Mouse (Mus musculus) MEL (cell line): ENCODE data around the gene Qrsl1. TPM values are rescaled to one million over a fixed set of nuclear protein-coding genes. Genes with fewer than 3 reads are reported as not detected.
A peak's percentile ranks its signal among the peaks of the same experiment; 100 is the strongest.

ENCODE experiments used
- DNase-seq: peaks from one replicate; pipeline ENCODE4 v3.0.0; 2011; ENCODE audit warnings: low read depth, low spot score
- H3K27ac ChIP-seq: 2 replicates; pipeline ENCODE4 v1.5.1; 2012; ENCODE audit warnings: low read depth, mild to moderate bottlenecking, control low read depth, low read length, moderate library complexity; ENCODE audit not compliant: control insufficient read depth
- H3K27me3 ChIP-seq, 2 experiments: fragments of 150-350 bp in 1 of 2; sonication (generic) in 1 of 2; 2 replicates each; pipeline ENCODE4 v1.6.1; 2012; ENCODE audit warnings: low read length in 2 of 2, mild to moderate bottlenecking in 2 of 2, improper control_type of control experiment in 1 of 2, moderate library complexity in 1 of 2; ENCODE audit not compliant: insufficient read depth in 2 of 2, control insufficient read depth in 1 of 2
- H3K36me3 ChIP-seq, 2 experiments: 2 replicates each; pipeline ENCODE4 v1.6.1; 2012 to 2014; ENCODE audit warnings: low read length in 2 of 2, improper control_type of control experiment in 1 of 2, inconsistent platforms in 1 of 2, mild to moderate bottlenecking in 1 of 2; ENCODE audit not compliant: insufficient read depth in 2 of 2, control insufficient read depth in 1 of 2
- H3K4me1 ChIP-seq, 2 experiments: fragments of 150-350 bp in 1 of 2; sonication (generic) in 1 of 2; 2 replicates each; pipeline ENCODE4 v1.6.1; 2012; ENCODE audit warnings: low read length in 2 of 2, improper control_type of control experiment in 1 of 2, mild to moderate bottlenecking in 1 of 2; ENCODE audit not compliant: insufficient read depth in 2 of 2, control insufficient read depth in 1 of 2
- H3K4me3 ChIP-seq, 2 experiments: fragments of 150-350 bp in 1 of 2; sonication (generic) in 1 of 2; 2 replicates each; pipeline ENCODE4 v1.5.1; 2012; ENCODE audit warnings: low read depth in 2 of 2, low read length in 2 of 2, mild to moderate bottlenecking in 2 of 2, moderate library complexity in 2 of 2, control low read depth in 1 of 2, improper control_type of control experiment in 1 of 2; ENCODE audit not compliant: control insufficient read depth in 1 of 2, insufficient read depth in 1 of 2
- H3K79me2 ChIP-seq: 2 replicates; pipeline ENCODE4 v1.6.1; 2012; ENCODE audit warnings: mild to moderate bottlenecking, low read length, moderate library complexity; ENCODE audit not compliant: control insufficient read depth, poor library complexity, insufficient read depth
- H3K9ac ChIP-seq: 2 replicates; pipeline ENCODE4 v1.6.1; 2012; ENCODE audit warnings: low read depth, mild to moderate bottlenecking, control low read depth, low read length, moderate library complexity; ENCODE audit not compliant: control insufficient read depth, poor library complexity, severe bottlenecking
- H3K9me3 ChIP-seq: fragments of 150-350 bp; sonication (generic); replicated peaks from 2 replicates; pipeline ENCODE4 v1.6.1; 2012; ENCODE audit warnings: mild to moderate bottlenecking, low read length, improper control_type of control experiment, moderate library complexity; ENCODE audit not compliant: insufficient read depth
- BHLHE40 ChIP-seq: IDR thresholded peaks from 2 replicates; pipeline ENCODE4 v1.6.1; 2012; ENCODE audit warnings: low read depth, mild to moderate bottlenecking, inconsistent platforms, low read length, improper control_type of control experiment, borderline replicate concordance
- E2F4 ChIP-seq: IDR thresholded peaks from 2 replicates; pipeline ENCODE4 v1.6.1; 2011; ENCODE audit warnings: low read depth, low read length, improper control_type of control experiment, borderline replicate concordance
- ELF1 ChIP-seq: IDR thresholded peaks from 2 replicates; pipeline ENCODE4 v1.6.1; 2014; ENCODE audit warnings: low read depth, mild to moderate bottlenecking, inconsistent platforms, low read length, improper control_type of control experiment, moderate library complexity
- EP300 ChIP-seq, 2 experiments: IDR thresholded peaks; 2 replicates each; pipeline ENCODE4 v1.6.1; 2011; ENCODE audit warnings: improper control_type of control experiment in 2 of 2, low read length in 2 of 2, low read depth in 1 of 2, mild to moderate bottlenecking in 1 of 2
- ETS1 ChIP-seq: IDR thresholded peaks from 2 replicates; pipeline ENCODE4 v1.6.1; 2012; ENCODE audit warnings: low read depth, mild to moderate bottlenecking, inconsistent platforms, low read length, improper control_type of control experiment, moderate library complexity
- GABPA ChIP-seq: IDR thresholded peaks from 2 replicates; pipeline ENCODE4 v1.6.1; 2012; ENCODE audit warnings: low read depth, mild to moderate bottlenecking, inconsistent platforms, low read length, improper control_type of control experiment, moderate library complexity
- GATA1 ChIP-seq: IDR thresholded peaks from 2 replicates; pipeline ENCODE4 v1.6.1; 2011; ENCODE audit warnings: low read depth, low read length, improper control_type of control experiment
- JUND ChIP-seq: IDR thresholded peaks from 2 replicates; pipeline ENCODE4 v1.6.1; 2011; ENCODE audit warnings: low read depth, mild to moderate bottlenecking, improper control_type of control experiment, low read length
- MAFK ChIP-seq: IDR thresholded peaks from 2 replicates; pipeline ENCODE4 v1.6.1; 2011; ENCODE audit warnings: low read depth, mild to moderate bottlenecking, low read length, improper control_type of control experiment, borderline replicate concordance
- MAX ChIP-seq: IDR thresholded peaks from 2 replicates; pipeline ENCODE4 v1.6.1; 2011; ENCODE audit warnings: low read length, improper control_type of control experiment
- MAZ ChIP-seq: IDR thresholded peaks from 2 replicates; pipeline ENCODE4 v1.6.1; 2012; ENCODE audit warnings: low read depth, mild to moderate bottlenecking, inconsistent platforms, low read length, improper control_type of control experiment
- MEF2A ChIP-seq: IDR thresholded peaks from 2 replicates; pipeline ENCODE4 v1.6.1; 2014; ENCODE audit warnings: low read depth, mild to moderate bottlenecking, inconsistent platforms, low read length, improper control_type of control experiment; ENCODE audit not compliant: poor library complexity, insufficient replicate concordance, severe bottlenecking; ENCODE audit errors: extremely low read depth
- MXI1 ChIP-seq: IDR thresholded peaks from 2 replicates; pipeline ENCODE4 v1.6.1; 2011; ENCODE audit warnings: mild to moderate bottlenecking, low read depth, low read length, improper control_type of control experiment
- MYB ChIP-seq: IDR thresholded peaks from 2 replicates; pipeline ENCODE4 v1.6.1; 2011; ENCODE audit warnings: mild to moderate bottlenecking, low read depth, low read length, improper control_type of control experiment
- NELFE ChIP-seq: IDR thresholded peaks from 2 replicates; pipeline ENCODE4 v1.6.1; 2011; ENCODE audit warnings: low read depth, low read length, improper control_type of control experiment
- POLR2A ChIP-seq, 2 experiments: IDR thresholded peaks; 2 replicates each; pipeline ENCODE4 v1.6.1; 2011 to 2012; ENCODE audit warnings: low read length in 2 of 2, mild to moderate bottlenecking in 2 of 2, control low read depth in 1 of 2, improper control_type of control experiment in 1 of 2, low read depth in 1 of 2, moderate library complexity in 1 of 2; ENCODE audit not compliant: control insufficient read depth in 1 of 2, insufficient read depth in 1 of 2, poor library complexity in 1 of 2
- POLR2AphosphoS2 ChIP-seq: IDR thresholded peaks from 2 replicates; pipeline ENCODE4 v1.6.1; 2011; ENCODE audit warnings: low read length, improper control_type of control experiment
- POLR2AphosphoS5 ChIP-seq: IDR thresholded peaks from 2 replicates; pipeline ENCODE4 v1.6.1; 2012; ENCODE audit warnings: low read depth, borderline replicate concordance, mild to moderate bottlenecking, inconsistent platforms, low read length, moderate library complexity, mixed read lengths
- RAD21 ChIP-seq: IDR thresholded peaks from 2 replicates; pipeline ENCODE4 v1.6.1; 2011; ENCODE audit warnings: mild to moderate bottlenecking, low read depth, low read length, improper control_type of control experiment
- RCOR1 ChIP-seq: IDR thresholded peaks from 2 replicates; pipeline ENCODE4 v1.6.1; 2012; ENCODE audit warnings: low read depth, mild to moderate bottlenecking, inconsistent platforms, low read length, improper control_type of control experiment
- SMC3 ChIP-seq: IDR thresholded peaks from 2 replicates; pipeline ENCODE4 v1.6.1; 2011; ENCODE audit warnings: low read depth, low read length, improper control_type of control experiment
- TAL1 ChIP-seq: IDR thresholded peaks from 2 replicates; pipeline ENCODE4 v1.6.1; 2012; ENCODE audit warnings: mild to moderate bottlenecking, inconsistent platforms, low read length, moderate library complexity, mixed read lengths
- UBTF ChIP-seq: IDR thresholded peaks from 2 replicates; pipeline ENCODE4 v1.6.1; 2012; ENCODE audit warnings: low read depth, mild to moderate bottlenecking, inconsistent platforms, low read length, improper control_type of control experiment, moderate library complexity, borderline replicate concordance; ENCODE audit not compliant: insufficient read depth
- USF1 ChIP-seq: IDR thresholded peaks from 2 replicates; pipeline ENCODE4 v1.6.1; 2014; ENCODE audit warnings: low read depth, mild to moderate bottlenecking, inconsistent platforms, low read length, improper control_type of control experiment, moderate library complexity
- USF2 ChIP-seq, 2 experiments: IDR thresholded peaks; 2 replicates each; pipeline ENCODE4 v1.6.1; 2011 to 2012; ENCODE audit warnings: improper control_type of control experiment in 2 of 2, low read length in 2 of 2, borderline replicate concordance in 1 of 2, inconsistent platforms in 1 of 2, low read depth in 1 of 2, mild to moderate bottlenecking in 1 of 2; ENCODE audit not compliant: insufficient read depth in 1 of 2
- ZC3H11A ChIP-seq: IDR thresholded peaks from 2 replicates; pipeline ENCODE4 v1.6.1; 2012; ENCODE audit warnings: low read depth, mild to moderate bottlenecking, inconsistent platforms, low read length, improper control_type of control experiment
- ZKSCAN1 ChIP-seq: IDR thresholded peaks from 2 replicates; pipeline ENCODE4 v1.6.1; 2012; ENCODE audit warnings: low read depth, mild to moderate bottlenecking, inconsistent platforms, low read length, improper control_type of control experiment, moderate library complexity
- ZMIZ1 ChIP-seq: IDR thresholded peaks from 2 replicates; pipeline ENCODE4 v1.6.1; 2012; ENCODE audit warnings: low read depth, mild to moderate bottlenecking, inconsistent platforms, low read length, improper control_type of control experiment, moderate library complexity
- ZNF384 ChIP-seq: IDR thresholded peaks from 2 replicates; pipeline ENCODE4 v1.6.1; 2012; ENCODE audit warnings: low read depth, mild to moderate bottlenecking, inconsistent platforms, low read length, improper control_type of control experiment
- polyA plus RNA-seq, 2 experiments: library from polyadenylated mRNA; stranded (reverse) in 1 of 2; unstranded in 1 of 2; fragments of >175 nt in 1 of 2; fragments of >200 nt in 1 of 2; gene quantifications; 2 replicates each; pipeline versions ENCODE4 v1.2.1 to v1.2.4; 2012; ENCODE audit warnings: low replicate concordance in 2 of 2, low read depth in 1 of 2; ENCODE audit not compliant: insufficient read length in 2 of 2, insufficient read depth in 1 of 2, missing spikeins in 1 of 2
- total RNA-seq: library from RNA; depleted of rRNA; stranded (reverse); fragments of 300-350 nt; gene quantifications from 2 replicates; pipeline ENCODE4 v1.2.3, GENCODE M21; 2012

Gene Qrsl1
- total and polyA plus RNA-seq, 3 experiments = 19.1 to 19.5 TPM; not detected in 1

DNA sequence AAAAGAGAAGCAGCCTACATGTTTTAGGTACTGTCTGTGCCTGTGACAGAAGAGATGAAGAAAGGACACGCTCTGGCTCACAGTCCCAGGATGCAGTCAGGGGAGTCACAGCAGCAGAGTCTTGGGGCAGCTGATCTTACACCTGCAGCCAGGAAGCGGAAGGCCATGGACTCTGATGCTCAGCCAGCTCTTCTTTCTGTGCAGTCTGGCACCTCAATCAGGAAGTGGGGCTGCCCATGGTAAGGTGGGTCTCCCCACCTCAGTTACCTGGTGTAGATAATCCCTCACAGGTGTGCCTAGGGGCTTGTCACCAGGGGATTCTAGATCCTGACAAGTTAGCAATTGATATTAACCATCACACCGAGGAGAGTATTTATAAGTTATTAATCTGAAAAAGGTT is 21.6 kb upstream of the Qrsl1 start:
- Histone ChIP-seq H3K27ac (no peak overlapping the region), H3K9me3 (no peaks in the 10 kb centered on the region), H3K27me3 (no peaks in the 10 kb centered on the region), H3K36me3 (no peaks in the 10 kb centered on the region), H3K4me3 (no peak overlapping the region), H3K79me2 (no peaks in the 10 kb centered on the region), H3K9ac (no peak overlapping the region), H3K4me1 (no peaks in the 10 kb centered on the region)
- no peak for DNase-seq
- no peak for TF ChIP-seq USF2 (IDR thresholded peaks at IDR 0.05; ENCODE audit: borderline replicate concordance in 1 of 2, insufficient read depth in 1 of 2, low read depth in 1 of 2, low read length in 2 of 2)

DNA sequence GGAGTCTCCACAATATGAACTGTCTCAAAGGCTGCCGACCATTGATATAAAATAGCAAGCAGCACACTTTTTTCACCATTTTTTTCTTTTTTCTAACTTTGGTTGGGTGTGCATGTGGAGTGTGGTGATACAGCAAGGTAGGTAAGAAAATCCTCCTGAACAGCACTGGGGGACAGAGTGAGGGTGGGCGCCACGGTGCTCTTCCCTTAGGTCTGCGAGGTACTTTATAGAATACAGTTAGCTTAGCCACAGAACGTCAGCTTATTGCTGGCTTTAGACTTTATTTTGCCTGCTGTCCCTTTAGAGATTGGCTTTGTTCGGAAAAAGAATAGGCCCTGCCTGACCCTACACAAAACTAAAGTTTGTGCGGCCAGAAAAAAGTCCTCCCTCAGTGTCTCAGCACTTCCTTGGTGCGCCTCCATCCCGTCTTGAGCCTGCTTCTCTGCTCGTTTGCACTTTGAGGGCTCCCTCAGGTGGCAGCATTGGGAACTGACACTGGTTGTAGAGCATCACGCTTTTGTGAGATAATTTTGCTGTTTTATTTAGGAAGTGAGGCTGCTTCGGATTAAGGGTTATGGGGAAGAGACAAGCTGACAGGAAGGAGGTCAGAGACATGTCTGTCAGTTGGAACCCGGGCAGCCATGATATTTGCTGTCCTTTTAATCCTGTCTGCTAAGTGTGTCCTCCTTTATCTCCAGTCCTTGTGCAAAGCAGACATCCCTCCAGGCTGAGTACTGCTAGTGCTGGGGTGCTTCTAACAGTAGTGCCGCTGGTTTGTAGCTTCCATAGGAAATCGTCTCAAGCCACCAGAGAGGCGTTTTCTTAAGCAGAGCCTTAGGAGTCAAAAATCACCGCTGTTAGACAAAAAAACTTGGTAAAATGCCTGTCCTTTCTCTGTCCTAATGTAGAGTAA is 17.4 kb upstream of the Qrsl1 start:
- no peak overlapping the region for H3K4me3 ChIP-seq
- no peaks in the 10 kb centered on the region for H3K79me2 ChIP-seq
- no peaks in the 10 kb centered on the region for H3K27me3 ChIP-seq
- no peaks in the 10 kb centered on the region for H3K9me3 ChIP-seq
- H3K36me3 ChIP-seq = peaks cover 0 to 14% of the 10 kb centered on the region in 2 experiments; a peak in 2 of 4 replicates
- peaks cover 8 to 12% of the 10 kb centered on the region in 2 experiments for H3K4me1 ChIP-seq
- no peak overlapping the region for H3K27ac ChIP-seq
- peak; percentile 90 for DNase-seq
- no peak overlapping the region for H3K9ac ChIP-seq
- TF ChIP-seq EP300 (IDR thresholded peaks at IDR 0.05; ENCODE audit: low read depth in 1 of 2, low read length in 2 of 2) (peak in 1 of 2 experiments; percentile 42; a peak in 1 of 4 replicates), NELFE (no peak), GABPA (no peak), POLR2AphosphoS2 (no peak), GATA1 (no peak), ZKSCAN1 (no peak), ZC3H11A (peak; percentile 98), RCOR1 (no peak; the same call in 1 of the 2 replicates), POLR2A (IDR thresholded peaks at IDR 0.05; ENCODE audit: control insufficient read depth in 1 of 2, insufficient read depth in 1 of 2, low read depth in 1 of 2, low read length in 2 of 2, poor library complexity in 1 of 2) (no peak), TAL1 (no peak), UBTF (no peak), MAFK (no peak), MEF2A (no peak), RAD21 (peak; percentile 96), MXI1 (peak; percentile 59; the same call in 1 of the 2 replicates), JUND (no peak), ZNF384 (no peak), ELF1 (peak; percentile 26; the same call in 1 of the 2 replicates), BHLHE40 (no peak), MAX (0 out of 2 replicates have a peak, but pooled peaks have one; percentile 13), MYB (no peak; the same call in 1 of the 2 replicates), MAZ (peak; percentile 70; the same call in 1 of the 2 replicates), ETS1 (peak; percentile 13; the same call in 1 of the 2 replicates), ZMIZ1 (no peak), POLR2AphosphoS5 (no peak), E2F4 (no peak), SMC3 (peak; percentile 100), USF1 (no peak)
